Mouse (Mus musculus): ENCODE results near the gene Kndc1. TPM values are rescaled to one million over a fixed set of nuclear protein-coding genes. Genes with fewer than 3 reads are reported as not detected.

The Kndc1 gene
- polyA plus RNA-seq, 1 experiment from 2014 or later = 25.6 TPM

DNA sequence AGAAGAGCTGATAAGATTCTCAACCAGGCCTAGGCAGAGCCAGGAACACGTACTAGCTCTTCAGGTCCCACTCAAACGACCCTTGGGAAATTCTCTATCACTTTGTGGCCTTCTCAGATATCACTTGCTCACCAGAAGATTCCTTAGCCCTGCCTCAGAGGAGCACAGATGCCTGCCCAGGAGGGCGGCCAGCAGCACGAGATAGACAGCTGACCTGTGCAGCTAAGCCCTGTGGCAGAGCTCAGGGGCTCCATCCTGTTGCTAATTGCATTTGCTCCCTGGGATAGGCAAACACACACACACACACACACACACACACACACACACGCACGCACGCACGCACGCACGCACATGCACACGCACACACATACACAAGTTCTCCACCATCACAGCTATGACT is 87.6 kb downstream of the Kndc1 start:
- Histone ChIP-seq H3K27me3 (ENCODE audit: control insufficient read depth, insufficient read depth, low read length) (no peaks in the 10 kb centered on the region), H3K4me1 (replicated peaks; ENCODE audit: control insufficient read depth, insufficient read depth, low read length) (peaks cover 13% of the 10 kb centered on the region; the same call in 1 of the 2 replicates), H3K9me3 (ENCODE audit: control insufficient read depth, low read length) (no peaks in the 10 kb centered on the region), H3K4me3 (replicated peaks; ENCODE audit: low read length) (no peak overlapping the region), H3K4me2 (replicated peaks) (no peak overlapping the region), H3K9ac (no peak overlapping the region), H3K36me3 (replicated peaks; ENCODE audit: control insufficient read depth, insufficient read depth) (peaks cover 15% of the 10 kb centered on the region; the same call in 1 of the 2 replicates), H3K27ac (no peak overlapping the region)
- ATAC-seq (ENCODE audit: low FRiP score) (no peak), DNase-seq (ENCODE audit: low spot score) (no peak)
- 92% methylated on average over 11 of the region's 11 CpGs for WGBS

GRCm38 (mm10) chr7:139984505-139984904 is 90.0 kb downstream of the Kndc1 start:
- H3K27me3 ChIP-seq (ENCODE audit: control insufficient read depth, insufficient read depth, low read length) = no peaks in the 10 kb centered on the region
- no peaks in the 10 kb centered on the region for H3K9me3 ChIP-seq (ENCODE audit: control insufficient read depth, low read length)
- H3K4me1 ChIP-seq (replicated peaks; ENCODE audit: control insufficient read depth, insufficient read depth, low read length) = no peaks in the 10 kb centered on the region
- 94% methylated on average over 11 of the region's 11 CpGs for WGBS
- DNase-seq (ENCODE audit: low spot score) = no peak
- no peak overlapping the region for H3K27ac ChIP-seq
- H3K36me3 ChIP-seq (replicated peaks; ENCODE audit: control insufficient read depth, insufficient read depth) = peaks cover 15% of the 10 kb centered on the region; the same call in 1 of the 2 replicates
- H3K4me2 ChIP-seq (replicated peaks) = no peak overlapping the region
- no peak overlapping the region for H3K4me3 ChIP-seq (replicated peaks; ENCODE audit: low read length)
- H3K9ac ChIP-seq = no peak overlapping the region
- ATAC-seq (ENCODE audit: low FRiP score) = no peak

DNA sequence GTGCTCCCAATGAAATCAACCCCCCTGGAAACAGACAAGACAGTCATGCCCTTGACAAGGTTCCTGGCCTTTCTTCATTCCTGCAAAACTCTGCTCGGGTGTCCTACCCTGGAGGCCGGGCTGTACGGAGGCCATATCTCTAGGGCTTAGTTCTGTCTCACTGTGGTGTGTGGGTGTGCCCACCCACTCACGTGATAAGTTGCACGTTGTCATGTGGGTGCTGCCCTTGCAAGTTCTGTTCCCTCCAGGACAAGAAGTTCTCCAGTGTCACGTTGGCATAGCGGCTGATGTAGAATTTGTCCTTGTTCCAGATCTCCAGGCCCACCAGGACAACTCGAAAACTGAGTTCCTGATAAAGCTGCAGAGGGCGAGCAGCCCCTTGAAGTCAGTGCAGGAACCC is 93.8 kb downstream of the Kndc1 start:
- H3K36me3 ChIP-seq (replicated peaks; ENCODE audit: control insufficient read depth, insufficient read depth) = peaks cover 15% of the 10 kb centered on the region; the same call in 1 of the 2 replicates
- no peaks in the 10 kb centered on the region for H3K4me1 ChIP-seq (replicated peaks; ENCODE audit: control insufficient read depth, insufficient read depth, low read length)
- H3K9ac ChIP-seq = no peak overlapping the region
- no peak for ATAC-seq (ENCODE audit: low FRiP score)
- H3K9me3 ChIP-seq (ENCODE audit: control insufficient read depth, low read length) = no peaks in the 10 kb centered on the region
- DNase-seq (ENCODE audit: low spot score) = no peak
- H3K4me3 ChIP-seq (replicated peaks; ENCODE audit: low read length) = no peak overlapping the region
- no peak overlapping the region for H3K4me2 ChIP-seq (replicated peaks)
- no peaks in the 10 kb centered on the region for H3K27me3 ChIP-seq (ENCODE audit: control insufficient read depth, insufficient read depth, low read length)
- 95% methylated on average over 9 of the region's 9 CpGs for WGBS
- H3K27ac ChIP-seq = no peak overlapping the region

DNA sequence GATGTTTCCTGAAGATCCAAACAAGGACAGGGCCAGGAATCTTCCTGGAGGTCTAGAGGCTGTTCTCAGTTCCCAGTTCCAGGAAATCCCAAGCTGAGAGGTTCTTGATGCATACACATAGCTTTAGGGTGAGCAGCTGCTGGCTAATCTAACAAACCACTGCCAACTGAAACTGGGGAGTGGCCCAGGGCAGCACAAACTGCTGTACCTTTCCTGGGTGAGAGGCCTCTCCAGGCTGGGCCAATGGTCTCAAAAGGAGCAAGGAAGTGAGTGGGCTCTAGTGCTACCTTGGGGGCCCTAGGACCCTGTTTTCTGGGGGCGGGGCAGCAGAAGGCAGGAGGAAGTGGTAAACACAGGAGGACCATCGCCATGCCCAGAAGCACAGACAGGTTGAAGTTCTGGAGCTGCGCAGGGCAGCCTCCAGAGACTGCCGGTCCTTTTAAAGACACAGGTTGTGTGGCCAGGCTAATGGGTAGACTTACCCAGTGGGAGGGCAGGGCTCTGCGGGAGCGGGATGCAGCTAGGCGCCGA is 96.4 kb downstream of the Kndc1 start:
- DNase-seq (ENCODE audit: low spot score) = no peak

More for the DNA sequence above, 96.4 kb downstream of the Kndc1 start:
- Histone ChIP-seq H3K27ac (no peak overlapping the region), H3K9ac (no peak overlapping the region), H3K27me3 (ENCODE audit: control insufficient read depth, insufficient read depth, low read length) (no peaks in the 10 kb centered on the region), H3K9me3 (ENCODE audit: control insufficient read depth, low read length) (no peaks in the 10 kb centered on the region), H3K4me1 (replicated peaks; ENCODE audit: control insufficient read depth, insufficient read depth, low read length) (no peaks in the 10 kb centered on the region), H3K4me2 (replicated peaks) (no peak overlapping the region), H3K36me3 (replicated peaks; ENCODE audit: control insufficient read depth, insufficient read depth) (peaks cover 10% of the 10 kb centered on the region), H3K4me3 (replicated peaks; ENCODE audit: low read length) (no peak overlapping the region)
- no peak for ATAC-seq (ENCODE audit: low FRiP score)
- 78% methylated on average over 8 of the region's 8 CpGs for WGBS

MicroRNAs within 50 kb of the gene (microRNA counts, 519-probe panel; counts per million panel counts)
- microRNA mmu-miR-202-3p = not detected
- microRNA mmu-miR-202-5p = not detected

Small RNA genes within 50 kb of the gene (microRNA-seq; reads per million reads assigned to microRNA genes)
- gene Mir202 = 0.97 reads per million
- 0.48 reads per million for gene Mir7062
- gene mmu-mir-7686 = not detected

Other genes starting within 250 kb of the Kndc1 start
- 3.0 and 3.1 TPM in 2 replicates for gene Cfap46, start 210.9 kb upstream of the Kndc1 start, polyA plus RNA-seq (2014; fragmentation: Nextera tagmentation; extraction: Ambion mirVana)
- gene Adgra1, start 60.5 kb upstream of the Kndc1 start, polyA plus RNA-seq (2014; fragmentation: Nextera tagmentation; extraction: Ambion mirVana) = 18.6 and 20.3 TPM in 2 replicates
- gene Utf1, start 49.1 kb downstream of the Kndc1 start, polyA plus RNA-seq (2014; fragmentation: Nextera tagmentation; extraction: Ambion mirVana) = not detected in 2 replicates
- 0.72 and 1.0 TPM in 2 replicates for gene 6430531B16Rik, start 84.1 kb downstream of the Kndc1 start, polyA plus RNA-seq (2014; fragmentation: Nextera tagmentation; extraction: Ambion mirVana)
- 2.7 and 2.9 TPM in 2 replicates for gene Adam8, start 97.9 kb downstream of the Kndc1 start, polyA plus RNA-seq (2014; fragmentation: Nextera tagmentation; extraction: Ambion mirVana)
- 52.3 and 53.2 TPM in 2 replicates for gene Zfp511, start 141.7 kb downstream of the Kndc1 start, polyA plus RNA-seq (2014; fragmentation: Nextera tagmentation; extraction: Ambion mirVana)
- 57.8 and 58.7 TPM in 2 replicates for gene Tubgcp2, start 142.0 kb downstream of the Kndc1 start, polyA plus RNA-seq (2014; fragmentation: Nextera tagmentation; extraction: Ambion mirVana)
- 8.1 and 9.0 TPM in 2 replicates for gene Msx3, start 154.4 kb downstream of the Kndc1 start, polyA plus RNA-seq (2014; fragmentation: Nextera tagmentation; extraction: Ambion mirVana)
- gene Caly, start 187.9 kb downstream of the Kndc1 start, polyA plus RNA-seq (2014; fragmentation: Nextera tagmentation; extraction: Ambion mirVana) = 257 and 303 TPM in 2 replicates
- not detected in 2 replicates for gene Prap1, start 198.7 kb downstream of the Kndc1 start, polyA plus RNA-seq (2014; fragmentation: Nextera tagmentation; extraction: Ambion mirVana)
- gene Fuom, start 207.7 kb downstream of the Kndc1 start, polyA plus RNA-seq (2014; fragmentation: Nextera tagmentation; extraction: Ambion mirVana) = 40.0 and 42.0 TPM in 2 replicates
- gene Paox, start 221.1 kb downstream of the Kndc1 start, polyA plus RNA-seq (2014; fragmentation: Nextera tagmentation; extraction: Ambion mirVana) = 9.2 and 10.7 TPM in 2 replicates
- gene Echs1, start 221.8 kb downstream of the Kndc1 start, polyA plus RNA-seq (2014; fragmentation: Nextera tagmentation; extraction: Ambion mirVana) = 123 and 127 TPM in 2 replicates
- 26.0 and 30.6 TPM in 2 replicates for gene Mtg1, start 242.9 kb downstream of the Kndc1 start, polyA plus RNA-seq (2014; fragmentation: Nextera tagmentation; extraction: Ambion mirVana)

Data from hindbrain, embryonic 14.5 days (tissue).